Mouse (Mus musculus): ENCODE data around the gene Csrnp1. TPM values are rescaled to one million over a fixed set of nuclear protein-coding genes. Genes with fewer than 3 reads are reported as not detected.

Gene Csrnp1
- polyA plus RNA-seq, 1 experiment from 2014 or later: 8.2 TPM

DNA sequence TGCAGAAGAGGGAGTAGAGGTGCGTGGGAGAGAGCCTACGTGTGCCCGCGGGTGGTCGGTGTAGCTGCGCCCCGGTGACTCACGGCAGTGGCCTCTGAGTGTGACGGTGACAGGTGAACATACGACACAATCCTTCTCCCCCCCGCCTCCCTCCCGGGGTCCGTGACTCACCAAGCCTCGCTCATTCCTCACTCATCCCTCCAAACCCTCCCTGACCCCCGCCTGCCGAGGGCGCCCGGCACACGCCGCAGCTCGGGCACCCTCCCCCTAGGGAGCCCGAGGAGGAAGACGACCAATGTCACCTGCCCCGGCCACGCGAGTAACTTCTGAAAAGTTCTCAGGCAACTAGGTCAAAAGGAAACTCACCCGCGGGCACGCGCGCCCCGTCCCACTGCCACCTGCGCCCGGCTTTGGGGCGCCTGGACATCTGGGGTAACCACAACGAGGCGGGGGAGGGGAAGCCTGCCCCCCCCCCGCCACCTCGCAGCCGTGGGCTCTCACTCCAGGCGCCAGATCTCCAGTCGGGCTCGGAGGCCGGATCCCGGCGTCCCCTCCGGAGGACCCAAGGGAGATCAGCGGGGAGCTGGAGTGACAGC lies 1.4 kb downstream of the Csrnp1 start:
- Histone ChIP-seq H3K27ac (peak overlapping the region; percentile 99), H3K27me3 (no peaks in the 10 kb centered on the region), H3K9me3 (no peaks in the 10 kb centered on the region), H3K4me1 (peaks cover 60% of the 10 kb centered on the region), H3K4me3 (peak overlapping the region; percentile 85), H3K36me3 (no peaks in the 10 kb centered on the region), H3K4me2 (peak overlapping the region; percentile 96), H3K9ac (peak overlapping the region; percentile 74)
- under 1% methylated on average over 44 of the region's 48 CpGs for WGBS
- no peak for ATAC-seq (ENCODE audit: borderline replicate concordance, extremely low read depth, low FRiP score, low TSS enrichment)

GRCm38 (mm10) chr9:119982241-119982811 lies 2.1 kb downstream of the Csrnp1 start:
- H3K4me3 ChIP-seq: peak overlapping the region; percentile 85
- H3K36me3 ChIP-seq: no peaks in the 10 kb centered on the region
- ATAC-seq (ENCODE audit: borderline replicate concordance, extremely low read depth, low FRiP score, low TSS enrichment): peak; percentile 23; the same call in 1 of the 2 replicates
- WGBS: 2% methylated on average over 11 of the region's 11 CpGs
- peak overlapping the region; percentile 74 for H3K9ac ChIP-seq
- no peaks in the 10 kb centered on the region for H3K27me3 ChIP-seq
- peak overlapping the region; percentile 99 for H3K27ac ChIP-seq
- H3K4me1 ChIP-seq: peaks cover 67% of the 10 kb centered on the region
- no peaks in the 10 kb centered on the region for H3K9me3 ChIP-seq
- H3K4me2 ChIP-seq: peak overlapping the region; percentile 96

DNA sequence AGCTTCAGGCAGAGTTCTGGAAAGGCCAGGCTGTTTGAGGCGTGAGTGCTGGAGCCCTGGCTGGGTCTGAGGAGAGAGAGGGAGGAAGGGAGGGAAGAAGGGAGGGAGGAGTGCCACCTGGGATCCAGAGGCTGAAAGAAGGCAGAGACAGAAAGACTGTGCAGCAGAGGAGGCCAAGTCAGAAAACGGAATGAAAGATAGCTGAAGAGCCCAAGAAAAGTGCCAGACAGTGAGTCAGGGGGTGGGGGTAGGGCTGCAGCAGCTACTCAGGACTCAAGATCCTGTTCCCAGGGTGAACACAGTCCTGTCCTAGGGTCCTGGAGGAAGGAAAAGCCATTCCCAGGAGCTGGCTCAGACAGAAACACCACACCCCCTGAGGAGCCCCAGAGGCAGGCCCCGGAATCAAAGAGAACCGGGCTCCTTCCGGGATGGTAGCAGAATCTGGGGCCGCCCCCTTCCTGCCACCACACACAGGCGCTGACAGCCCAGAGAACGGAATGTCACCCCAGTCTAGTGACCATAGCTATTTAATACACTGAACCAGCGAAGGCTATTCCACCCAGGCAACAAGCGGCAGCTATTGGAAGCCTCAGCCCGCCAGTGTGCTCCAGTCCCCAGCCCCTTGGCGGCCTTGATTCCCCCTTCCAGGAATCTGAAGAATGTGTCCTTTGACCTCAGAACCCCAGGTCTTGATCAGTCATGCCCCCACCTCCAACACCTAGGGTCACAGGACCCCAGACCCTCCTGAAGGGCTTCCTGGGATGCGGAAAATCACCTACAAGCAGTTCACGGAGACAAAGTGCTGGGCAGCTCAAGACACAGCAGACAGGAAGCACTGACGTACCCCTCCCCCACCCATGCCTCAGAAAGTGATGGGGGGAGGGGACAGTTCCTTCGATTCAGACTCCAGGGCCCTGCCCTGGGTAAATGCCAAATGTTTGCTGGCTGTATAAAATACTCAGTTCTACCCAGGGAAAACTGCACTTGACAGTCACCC lies 3.0 kb downstream of the Csrnp1 start:
- Histone ChIP-seq H3K9me3 (no peaks in the 10 kb centered on the region), H3K36me3 (no peaks in the 10 kb centered on the region), H3K9ac (peak overlapping the region; percentile 74), H3K27me3 (no peaks in the 10 kb centered on the region), H3K27ac (peak overlapping the region; percentile 99), H3K4me1 (peaks cover 75% of the 10 kb centered on the region), H3K4me3 (peak overlapping the region; percentile 85), H3K4me2 (peak overlapping the region; percentile 96)
- ATAC-seq (ENCODE audit: borderline replicate concordance, extremely low read depth, low FRiP score, low TSS enrichment): peak; percentile 64
- WGBS: under 1% methylated on average over 16 of the region's 16 CpGs

- peak overlapping the region; percentile 96 for H3K4me2 ChIP-seq
- no peaks in the 10 kb centered on the region for H3K36me3 ChIP-seq
- 0 out of 2 replicates have a peak overlapping the region, but pooled peaks have one; percentile 74 for H3K9ac ChIP-seq
- peaks cover 76% of the 10 kb centered on the region for H3K4me1 ChIP-seq
- H3K27ac ChIP-seq: peak overlapping the region; percentile 99
- peak overlapping the region; percentile 85 for H3K4me3 ChIP-seq
- H3K27me3 ChIP-seq: no peaks in the 10 kb centered on the region
- H3K9me3 ChIP-seq: no peaks in the 10 kb centered on the region
- ATAC-seq (ENCODE audit: borderline replicate concordance, extremely low read depth, low FRiP score, low TSS enrichment): peak; percentile 0; the same call in 1 of the 2 replicates
- 1% methylated on average over 4 of the region's 4 CpGs for WGBS
Measured at GRCm38 (mm10) chr9:119980770-119981182, 3.7 kb downstream of the Csrnp1 start.

GRCm38 (mm10) chr9:119979749-119980148 lies 4.7 kb downstream of the Csrnp1 start:
- Histone ChIP-seq H3K9me3 (no peaks in the 10 kb centered on the region), H3K27me3 (no peaks in the 10 kb centered on the region), H3K4me2 (no peak overlapping the region), H3K4me1 (peaks cover 74% of the 10 kb centered on the region), H3K36me3 (peaks cover 6% of the 10 kb centered on the region), H3K27ac (no peak overlapping the region; the same call in 1 of the 2 replicates), H3K4me3 (no peak overlapping the region), H3K9ac (no peak overlapping the region)
- 41% methylated on average over 2 of the region's 2 CpGs for WGBS
- no peak for ATAC-seq (ENCODE audit: borderline replicate concordance, extremely low read depth, low FRiP score, low TSS enrichment)

DNA sequence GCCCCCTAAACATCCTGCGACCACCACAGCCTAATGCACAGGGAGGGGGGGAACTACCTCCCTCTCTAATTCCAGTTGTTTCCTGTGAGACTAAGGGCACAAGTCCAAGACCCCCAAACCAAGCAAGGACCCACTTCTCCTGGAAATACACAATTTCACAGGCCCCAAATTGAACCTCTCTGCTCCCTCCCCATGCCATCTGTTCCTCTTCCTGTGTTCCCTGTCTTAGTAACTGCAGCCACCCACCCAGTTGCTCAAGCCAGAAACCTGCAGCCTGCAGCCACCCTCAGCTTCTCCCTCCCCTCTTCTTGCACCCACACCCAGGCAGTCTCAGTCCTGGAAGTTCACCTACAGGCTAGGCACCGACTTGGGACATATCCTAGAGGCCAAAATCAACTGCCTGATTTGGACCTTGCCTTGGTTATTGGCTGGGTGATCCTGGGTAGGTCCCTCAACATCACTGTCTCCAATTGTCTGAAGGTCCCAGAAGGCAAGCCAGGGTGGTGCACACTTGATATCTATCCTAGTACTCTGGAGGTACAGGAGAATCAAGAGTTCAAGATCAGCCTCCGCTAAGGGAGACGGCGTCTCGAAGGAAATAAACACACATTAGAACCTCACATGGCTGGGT lies 5.5 kb downstream of the Csrnp1 start:
- Histone ChIP-seq H3K9me3 (no peaks in the 10 kb centered on the region), H3K36me3 (peaks cover 15% of the 10 kb centered on the region), H3K4me1 (peaks cover 66% of the 10 kb centered on the region), H3K4me3 (no peak overlapping the region), H3K4me2 (no peak overlapping the region), H3K9ac (no peak overlapping the region), H3K27ac (no peak overlapping the region), H3K27me3 (no peaks in the 10 kb centered on the region)
- 73% methylated on average over 6 of the region's 6 CpGs for WGBS
- no peak for ATAC-seq (ENCODE audit: borderline replicate concordance, extremely low read depth, low FRiP score, low TSS enrichment)

- H3K9ac ChIP-seq: no peak overlapping the region
- no peak for ATAC-seq (ENCODE audit: borderline replicate concordance, extremely low read depth, low FRiP score, low TSS enrichment)
- H3K4me1 ChIP-seq: peaks cover 64% of the 10 kb centered on the region
- WGBS: 36% methylated on average over 9 of the region's 9 CpGs
- H3K27ac ChIP-seq: peak overlapping the region; percentile 50
- H3K4me3 ChIP-seq: no peak overlapping the region
- peaks cover 21% of the 10 kb centered on the region for H3K36me3 ChIP-seq
- no peaks in the 10 kb centered on the region for H3K27me3 ChIP-seq
- H3K9me3 ChIP-seq: no peaks in the 10 kb centered on the region
- H3K4me2 ChIP-seq: peak overlapping the region; percentile 27; the same call in 1 of the 2 replicates
Measured at GRCm38 (mm10) chr9:119978151-119978810, 6.2 kb downstream of the Csrnp1 start.

DNA sequence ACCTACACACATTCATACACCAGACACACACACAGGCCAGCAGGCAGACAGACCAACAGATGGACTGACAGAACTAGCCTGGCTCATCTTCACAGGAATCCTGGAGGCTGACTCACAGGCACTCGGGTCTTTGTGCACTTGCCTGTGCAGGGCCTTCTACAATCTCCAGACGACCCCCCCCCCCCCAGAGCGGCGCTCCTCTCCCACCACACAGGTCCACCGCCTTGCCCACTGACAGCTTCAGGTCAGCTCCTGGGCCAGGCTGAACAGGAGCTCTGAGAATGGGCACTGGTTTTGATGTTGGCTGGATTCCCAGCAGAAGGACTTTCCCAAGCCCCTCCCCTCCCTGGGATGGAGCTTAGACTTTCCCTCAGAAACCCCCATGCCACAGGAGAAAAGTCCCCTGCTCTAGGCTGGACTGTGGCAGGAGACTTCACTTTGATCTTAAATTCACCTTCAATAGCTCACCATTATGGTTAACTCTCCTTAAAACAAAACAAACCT lies 6.8 kb downstream of the Csrnp1 start:
- no peak overlapping the region for H3K4me3 ChIP-seq
- no peak overlapping the region for H3K9ac ChIP-seq

DNA sequence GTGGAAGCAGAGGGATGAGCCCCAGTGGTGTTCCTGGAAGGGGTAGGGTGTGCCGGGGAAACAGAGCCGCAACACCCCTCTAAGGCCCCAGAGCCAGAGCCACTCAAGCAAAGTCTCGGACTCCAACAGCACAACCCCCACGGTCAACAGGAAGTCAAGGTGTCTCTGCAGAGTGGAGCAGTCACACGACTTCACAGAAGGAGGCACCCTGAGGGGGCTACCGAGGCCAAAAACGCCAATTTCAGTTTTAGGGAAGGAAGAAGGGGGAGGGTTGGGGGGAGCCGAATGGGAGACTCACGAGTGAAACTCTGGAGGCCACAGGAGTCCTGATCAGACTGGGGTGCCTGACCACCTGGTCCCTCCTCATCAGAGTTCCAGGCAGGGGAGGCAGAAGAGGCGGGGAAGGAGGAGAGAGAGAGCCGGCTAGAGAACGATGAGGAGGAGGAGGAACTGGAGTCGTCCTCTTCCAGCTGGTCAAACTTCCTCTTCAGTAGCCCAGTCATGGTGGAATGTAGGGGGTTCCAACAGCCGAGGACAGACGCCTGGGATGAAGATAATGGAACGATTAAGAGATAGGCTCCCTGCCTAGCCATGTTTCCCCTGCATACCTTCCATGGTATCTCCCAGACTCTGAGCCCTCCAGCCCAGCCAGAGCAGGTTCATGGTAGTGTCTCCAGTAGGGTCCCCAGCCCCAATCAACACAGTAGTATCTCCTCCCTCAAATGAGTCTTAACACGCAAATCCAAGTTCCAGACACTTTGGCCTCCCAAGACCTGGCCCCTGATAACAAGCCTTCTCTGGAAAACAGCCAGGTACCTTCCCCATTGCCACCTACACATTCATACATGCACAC lies 7.5 kb downstream of the Csrnp1 start:
- Histone ChIP-seq H3K27me3 (no peaks in the 10 kb centered on the region), H3K4me2 (peak overlapping the region; percentile 27; the same call in 1 of the 2 replicates), H3K36me3 (peaks cover 35% of the 10 kb centered on the region), H3K27ac (peak overlapping the region; percentile 50; the same call in 1 of the 2 replicates), H3K4me3 (no peak overlapping the region), H3K9ac (no peak overlapping the region), H3K4me1 (peaks cover 60% of the 10 kb centered on the region), H3K9me3 (no peaks in the 10 kb centered on the region)
- 20% methylated on average over 17 of the region's 17 CpGs for WGBS
- ATAC-seq (ENCODE audit: borderline replicate concordance, extremely low read depth, low FRiP score, low TSS enrichment): no peak

More for the DNA sequence above, 6.8 kb downstream of the Csrnp1 start:
- peak overlapping the region; percentile 27 for H3K4me2 ChIP-seq
- WGBS: 11% methylated on average over 5 of the region's 5 CpGs
- no peak for ATAC-seq (ENCODE audit: borderline replicate concordance, extremely low read depth, low FRiP score, low TSS enrichment)
- no peaks in the 10 kb centered on the region for H3K9me3 ChIP-seq
- H3K4me1 ChIP-seq: peaks cover 65% of the 10 kb centered on the region
- peaks cover 28% of the 10 kb centered on the region for H3K36me3 ChIP-seq
- peak overlapping the region; percentile 50 for H3K27ac ChIP-seq
- no peaks in the 10 kb centered on the region for H3K27me3 ChIP-seq

DNA sequence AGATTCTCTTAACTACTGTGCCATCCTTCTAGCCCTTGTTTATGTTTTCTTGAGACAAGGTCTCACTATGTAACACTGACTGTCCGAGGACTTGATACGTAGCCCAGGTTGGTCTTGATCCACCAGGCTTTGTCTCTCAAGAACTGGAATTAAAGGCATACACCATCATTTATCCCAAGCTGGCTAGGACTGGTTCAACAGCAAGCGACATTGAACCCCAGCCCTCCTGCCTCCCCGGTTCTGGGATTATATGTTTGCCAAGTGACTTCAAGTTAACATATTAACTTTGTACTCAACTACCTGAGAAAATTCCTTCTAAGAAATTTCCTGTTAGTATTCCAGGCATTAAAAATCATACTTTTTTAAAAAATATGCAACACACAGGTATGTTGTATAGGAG lies 9.2 kb downstream of the Csrnp1 start:
- H3K27ac ChIP-seq: no peak overlapping the region
- no peak overlapping the region for H3K4me3 ChIP-seq
- H3K27me3 ChIP-seq: no peaks in the 10 kb centered on the region
- H3K4me1 ChIP-seq: peaks cover 58% of the 10 kb centered on the region
- WGBS: 83% methylated on average over 4 of the region's 4 CpGs
- H3K9me3 ChIP-seq: no peaks in the 10 kb centered on the region
- H3K9ac ChIP-seq: no peak overlapping the region
- no peak for ATAC-seq (ENCODE audit: borderline replicate concordance, extremely low read depth, low FRiP score, low TSS enrichment)
- peaks cover 38% of the 10 kb centered on the region for H3K36me3 ChIP-seq
- H3K4me2 ChIP-seq: no peak overlapping the region
